Mouse (Mus musculus) hindbrain, postnatal 0 days (tissue): ENCODE data around the gene BC025920. TPM values are rescaled to one million over a fixed set of nuclear protein-coding genes. Genes with fewer than 3 reads are reported as not detected.

Source experiments
- ATAC-seq: fragments of 200-750 bp; cut with Nextera tagmentation; 2 replicates; pipeline ENCODE4 v1.8.0; 2017; ENCODE audit warnings: mild to moderate bottlenecking, moderate TSS enrichment, moderate library complexity
- DNase-seq: peaks from one replicate; pipeline ENCODE4 v3.0.0-alpha.2; 2015; ENCODE audit warnings: low spot score
- H3K27ac ChIP-seq: fragments of 300-500 bp; sonication (generic); 2 replicates; pipeline ENCODE4 v1.5.1; 2014; ENCODE audit warnings: mild to moderate bottlenecking
- H3K27me3 ChIP-seq: fragments of 300-500 bp; sonication (generic); 2 replicates; pipeline ENCODE4 v1.6.1; 2014; ENCODE audit warnings: low read length, mixed read lengths; ENCODE audit not compliant: insufficient read depth
- H3K36me3 ChIP-seq: fragments of 300-500 bp; sonication (generic); 2 replicates; pipeline ENCODE4 v1.6.1; 2014; ENCODE audit warnings: low read length, mixed read lengths; ENCODE audit not compliant: insufficient read depth
- H3K4me1 ChIP-seq: fragments of 300-500 bp; sonication (generic); 2 replicates; pipeline ENCODE4 v1.6.1; 2014; ENCODE audit warnings: antibody characterized with exemption, low read length, mixed read lengths; ENCODE audit not compliant: insufficient read depth
- H3K4me2 ChIP-seq: fragments of 300-500 bp; sonication (generic); 2 replicates; pipeline ENCODE4 v1.6.1; 2014; ENCODE audit warnings: low read depth, mild to moderate bottlenecking, low read length, moderate library complexity, mixed read lengths
- H3K4me3 ChIP-seq: fragments of 300-500 bp; sonication (generic); 2 replicates; pipeline ENCODE4 v1.5.1; 2014; ENCODE audit warnings: low read length
- H3K9ac ChIP-seq: fragments of 300-500 bp; sonication (generic); replicated peaks from 2 replicates; pipeline ENCODE4 v1.6.1; 2014; ENCODE audit warnings: mild to moderate bottlenecking, low read length, moderate library complexity, mixed read lengths
- H3K9me3 ChIP-seq: fragments of 300-500 bp; sonication (generic); 2 replicates; pipeline ENCODE4 v1.6.1; 2016; ENCODE audit warnings: low read length, mixed read lengths
- CTCF ChIP-seq: IDR thresholded peaks from 2 replicates; pipeline ENCODE4 v1.5.1; 2016; ENCODE audit warnings: antibody characterized with exemption, control low read depth, low read depth
- WGBS: fragments of 180-500 bp; shearing (Covaris S2); extraction: QIAGEN DNeasy Blood & Tissue Kit; methylation state at CpG from one replicate; pipeline ENCODE4 v1.1.7; 2014; 5-methylcytosine and 5-hydroxymethylcytosine counted together
- polyA plus RNA-seq: library from polyadenylated mRNA; unstranded; fragments of >200 nt; fragmentation: Nextera tagmentation; extraction: Ambion mirVana; gene quantifications from 2 replicates; pipeline ENCODE4 v1.2.1, GENCODE M21; 2015
- total RNA-seq: library from RNA; depleted of rRNA; stranded (reverse); fragments of >200 nt; gene quantifications from 2 replicates; pipeline ENCODE4 v1.2.3, GENCODE M21; 2014; rRNA removed

BC025920 gene
- total RNA-seq (4.2 and 4.3 TPM in 2 replicates), polyA plus RNA-seq (0.97 and 1.3 TPM in 2 replicates)

DNA sequence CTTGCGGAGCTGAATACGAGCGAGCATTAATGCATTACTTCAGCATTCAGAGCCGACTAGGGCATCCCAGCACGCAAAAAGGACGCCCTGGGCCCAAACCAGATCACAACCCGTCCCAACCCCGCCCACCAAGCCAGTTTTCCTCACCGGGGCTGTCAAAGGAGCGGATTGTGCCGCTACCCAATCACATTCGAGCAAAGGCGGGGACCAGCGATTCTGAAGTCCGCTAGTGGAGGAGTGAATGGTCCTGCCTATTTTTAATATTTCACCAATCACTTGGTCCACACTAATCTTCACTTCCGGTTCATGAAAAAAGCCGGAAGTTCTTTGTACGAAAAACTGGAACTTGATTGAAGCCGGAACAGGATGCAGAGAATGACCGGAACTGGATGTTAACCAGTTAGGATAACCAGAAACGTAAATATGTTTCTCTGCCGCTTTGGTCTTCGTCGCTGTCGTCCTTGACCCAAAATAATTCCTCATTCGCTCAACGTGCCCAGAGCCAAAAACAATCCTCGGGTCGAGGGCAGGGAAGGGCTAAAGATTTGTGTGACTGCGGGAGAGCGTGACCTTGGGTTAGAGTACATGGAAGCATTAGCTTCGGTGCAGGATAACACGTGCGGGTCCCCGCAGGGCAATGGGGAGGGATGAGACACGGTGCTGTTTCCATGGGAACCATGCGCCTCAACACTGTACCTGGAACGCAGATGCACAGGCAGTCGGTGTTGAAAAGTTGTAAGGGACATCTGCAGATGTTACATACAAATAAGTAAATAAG lies at the start of gene BC025920:
TSS of gene BC025920 (plus strand) at position 297 of the 778 bp plus-strand sequence.
- WGBS = under 1% methylated on average over 39 of the region's 39 CpGs
- Histone ChIP-seq H3K4me2 (peak within 1 kb of the TSS; percentile 71), H3K4me1 (peaks cover 8% of the 10 kb centered on the region; the same call in 1 of the 2 replicates), H3K9me3 (no peaks in the 10 kb centered on the region), H3K9ac (peak within 1 kb of the TSS; percentile 45), H3K27ac (peak within 1 kb of the TSS; percentile 88), H3K27me3 (no peaks in the 10 kb centered on the region), H3K4me3 (peak within 1 kb of the TSS; percentile 40), H3K36me3 (no peaks in the 10 kb centered on the region)
- DNase-seq (peak; percentile 97), ATAC-seq (peak; percentile 91)
- peak; percentile 19; the same call in 1 of the 2 replicates for TF ChIP-seq CTCF

DNA sequence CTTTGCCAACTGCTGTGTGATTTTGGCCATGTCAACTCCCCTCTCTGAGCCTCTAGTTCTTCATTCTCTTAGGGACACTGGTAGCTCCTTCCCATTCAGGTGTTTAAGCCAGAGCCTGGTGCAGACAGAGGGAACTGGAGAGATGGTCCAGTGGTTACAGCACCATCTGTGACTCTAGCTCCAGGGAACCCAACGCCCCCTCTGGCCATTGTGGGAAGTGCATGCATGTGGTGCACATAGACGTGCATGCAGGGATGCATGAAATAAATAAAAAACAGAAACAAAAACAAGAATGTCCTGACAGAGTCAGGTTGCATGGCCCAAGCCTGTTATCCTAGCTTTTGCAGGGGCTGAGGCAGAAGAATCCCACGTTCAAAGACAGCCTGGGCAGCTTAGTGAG lies 49.8 kb upstream of the BC025920 start:
- TF ChIP-seq CTCF = peak; percentile 62
- no peak overlapping the region for H3K4me3 ChIP-seq
- ATAC-seq = no peak

DNA sequence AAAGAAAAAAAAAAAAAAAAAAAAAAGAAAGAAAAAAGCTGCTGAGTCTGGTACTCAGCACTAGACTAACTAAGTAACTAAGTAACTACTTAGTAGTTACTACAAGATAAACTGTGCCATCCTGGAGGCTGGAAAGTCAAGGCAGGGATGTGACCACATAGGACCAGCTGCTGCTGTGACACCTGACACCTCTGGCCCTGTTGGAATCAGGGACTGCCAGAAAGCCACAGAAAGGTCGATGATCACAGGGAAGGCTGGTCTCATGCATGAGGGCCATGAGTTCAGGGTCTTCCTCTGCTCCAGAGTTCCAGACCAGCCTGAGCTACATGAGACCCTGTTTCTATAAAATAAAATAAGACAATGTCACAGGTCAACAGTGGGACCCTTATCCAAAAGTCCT lies 48.6 kb upstream of the BC025920 start:
- Histone ChIP-seq H3K4me1 (peaks cover 8% of the 10 kb centered on the region), H3K9ac (no peak overlapping the region), H3K9me3 (no peaks in the 10 kb centered on the region), H3K4me2 (no peak overlapping the region), H3K27me3 (no peaks in the 10 kb centered on the region), H3K4me3 (no peak overlapping the region), H3K27ac (no peak overlapping the region), H3K36me3 (no peaks in the 10 kb centered on the region)
- DNase-seq (no peak), ATAC-seq (no peak)
- WGBS = 42% methylated on average over 1 of the region's 1 CpGs
- no peak for TF ChIP-seq CTCF

More for the DNA sequence above, 49.8 kb upstream of the BC025920 start:
- Histone ChIP-seq H3K36me3 (no peaks in the 10 kb centered on the region), H3K4me1 (peaks cover 7% of the 10 kb centered on the region), H3K9ac (no peak overlapping the region), H3K4me2 (no peak overlapping the region), H3K9me3 (no peaks in the 10 kb centered on the region), H3K27ac (no peak overlapping the region), H3K27me3 (no peaks in the 10 kb centered on the region)
- WGBS = 79% methylated on average over 3 of the region's 3 CpGs
- no peak for DNase-seq

DNA sequence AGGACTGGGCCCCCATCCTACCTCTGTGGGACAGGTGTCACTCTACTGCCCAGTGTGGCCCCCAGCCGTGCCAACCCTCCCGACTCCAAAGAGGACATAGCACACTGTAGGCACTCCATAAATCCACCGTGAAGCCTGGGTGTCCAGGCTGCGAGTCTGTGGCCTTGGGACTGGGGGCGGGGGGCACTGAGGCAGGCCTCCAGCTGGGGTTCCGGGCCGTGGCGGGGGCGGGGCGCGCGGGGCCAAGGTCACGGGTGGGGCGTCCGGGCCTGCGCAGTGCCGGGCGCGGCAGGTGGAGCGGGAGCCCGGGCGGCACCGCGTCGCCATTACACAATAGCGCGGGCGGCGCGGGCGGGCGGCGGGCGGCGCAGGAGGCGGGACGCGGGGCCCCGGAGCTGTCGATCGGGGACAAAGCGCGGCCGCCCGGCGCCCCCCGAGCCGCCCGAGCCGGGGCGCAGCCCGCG lies 46.9 kb upstream of the BC025920 start, which contains the start of gene Aes:
TSS of gene Aes (plus strand) at position 326 of the 464 bp plus-strand sequence.
- no peaks in the 10 kb centered on the region for H3K27me3 ChIP-seq
- ATAC-seq (peak; percentile 62), DNase-seq (peak; percentile 73)
- H3K4me3 ChIP-seq = peak within 1 kb of the TSS; percentile 53
- H3K4me2 ChIP-seq = peak within 1 kb of the TSS; percentile 69
- peaks cover 13% of the 10 kb centered on the region for H3K4me1 ChIP-seq
- H3K36me3 ChIP-seq = no peaks in the 10 kb centered on the region
- peak within 1 kb of the TSS; percentile 76 for H3K9ac ChIP-seq
- peak within 1 kb of the TSS; percentile 85 for H3K27ac ChIP-seq
- no peak for TF ChIP-seq CTCF
- H3K9me3 ChIP-seq = no peaks in the 10 kb centered on the region
- WGBS = 1% methylated on average over 51 of the region's 53 CpGs

DNA sequence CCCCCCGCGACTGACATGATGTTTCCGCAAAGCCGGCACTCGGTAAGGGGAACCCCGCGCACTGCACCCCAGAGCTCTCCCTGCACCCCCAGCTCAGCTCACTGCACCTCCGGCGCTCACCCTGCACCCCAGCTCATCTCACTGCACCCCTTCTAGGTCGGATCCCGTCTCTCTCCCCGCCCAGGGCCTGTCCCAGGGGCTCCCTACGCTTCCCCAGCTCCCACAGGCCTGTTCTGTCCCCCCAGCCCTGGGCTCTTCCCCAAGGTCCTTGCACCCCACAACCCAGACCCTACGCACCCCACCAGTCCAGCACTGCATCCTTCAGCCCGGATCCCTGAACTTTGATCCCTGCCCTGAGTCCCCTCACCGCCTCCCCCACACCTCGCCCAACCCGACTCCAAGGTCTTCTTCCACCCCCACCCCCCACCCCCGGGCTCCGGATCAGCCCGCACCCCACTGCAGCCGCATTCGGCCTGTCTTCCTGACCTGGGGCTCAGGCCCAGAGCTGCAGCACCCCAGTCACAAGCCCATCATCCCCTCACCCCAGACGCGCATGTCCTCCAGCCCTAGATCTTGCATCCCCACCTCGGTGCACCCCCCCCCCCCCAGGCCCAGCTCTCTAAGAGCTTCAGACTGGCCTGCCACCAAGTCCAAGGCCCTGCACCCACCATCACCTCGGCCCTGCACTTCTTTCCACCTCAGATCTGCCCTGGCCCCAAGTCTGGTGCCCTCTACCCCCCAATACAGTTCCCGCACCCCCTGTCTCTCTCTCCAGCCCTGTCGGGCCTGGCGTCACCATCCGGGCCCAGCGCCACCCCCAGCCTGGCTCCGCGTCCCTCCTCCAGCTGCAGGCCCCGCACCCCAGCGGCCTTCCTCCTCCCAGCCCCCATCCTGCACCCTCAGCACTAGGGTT lies 46.2 kb upstream of the BC025920 start:
- ATAC-seq = peak; percentile 38
- Histone ChIP-seq H3K27me3 (no peaks in the 10 kb centered on the region), H3K4me3 (peak overlapping the region; percentile 53), H3K9ac (peak overlapping the region; percentile 76), H3K9me3 (no peaks in the 10 kb centered on the region), H3K36me3 (no peaks in the 10 kb centered on the region), H3K4me1 (peaks cover 14% of the 10 kb centered on the region), H3K27ac (peak overlapping the region; percentile 85), H3K4me2 (peak overlapping the region; percentile 69)
- 1% methylated on average over 33 of the region's 36 CpGs for WGBS
- no peak for TF ChIP-seq CTCF
- DNase-seq = peak; percentile 58

DNA sequence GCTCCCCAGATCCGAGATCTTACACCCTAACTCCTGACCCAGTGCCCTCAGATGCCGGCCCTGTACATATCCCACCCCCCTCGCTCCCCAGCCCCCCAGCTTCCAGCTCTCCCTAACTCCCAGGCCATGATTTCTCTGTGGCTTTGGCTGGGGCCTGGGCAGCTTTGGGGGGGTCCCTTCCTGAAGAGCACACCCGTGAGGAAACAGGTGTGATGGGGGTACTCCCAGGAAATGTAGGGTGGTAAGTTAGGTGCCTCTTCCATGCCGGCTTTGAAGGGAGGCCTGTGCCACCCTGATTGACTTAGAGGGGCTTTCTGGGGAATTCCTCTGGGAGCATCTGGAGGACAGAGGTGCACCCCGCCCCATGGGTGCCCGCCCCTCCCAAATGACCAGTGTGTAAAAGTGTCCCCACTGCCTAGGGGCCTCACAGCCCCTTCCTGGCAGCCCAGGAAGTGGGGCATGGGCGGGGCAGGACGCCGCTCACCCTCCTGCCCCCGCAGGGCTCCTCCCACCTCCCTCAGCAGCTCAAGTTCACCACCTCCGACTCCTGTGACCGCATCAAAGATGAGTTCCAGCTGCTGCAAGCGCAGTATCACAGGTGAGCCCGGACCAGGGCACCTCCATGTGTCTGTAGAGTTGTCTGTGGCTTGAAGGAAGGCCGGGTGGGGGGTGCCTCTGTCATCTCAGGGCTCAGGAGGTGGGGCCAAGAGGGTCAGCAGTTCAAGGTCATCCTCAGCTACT lies 45.2 kb upstream of the BC025920 start:
- no peaks in the 10 kb centered on the region for H3K27me3 ChIP-seq
- H3K36me3 ChIP-seq = peaks cover 8% of the 10 kb centered on the region; the same call in 1 of the 2 replicates
- H3K4me3 ChIP-seq = peak overlapping the region; percentile 53
- peak overlapping the region; percentile 69 for H3K4me2 ChIP-seq
- peak overlapping the region; percentile 76 for H3K9ac ChIP-seq
- H3K4me1 ChIP-seq = peaks cover 14% of the 10 kb centered on the region
- WGBS = 25% methylated on average over 16 of the region's 16 CpGs
- H3K27ac ChIP-seq = peak overlapping the region; percentile 85; the same call in 1 of the 2 replicates
- TF ChIP-seq CTCF = no peak
- DNase-seq (no peak), ATAC-seq (no peak)
- no peaks in the 10 kb centered on the region for H3K9me3 ChIP-seq
